Mouse (Mus musculus): ENCODE data around the gene Dctn5.
A peak's percentile ranks its signal among the peaks of the same experiment; 100 is the strongest.

DNA sequence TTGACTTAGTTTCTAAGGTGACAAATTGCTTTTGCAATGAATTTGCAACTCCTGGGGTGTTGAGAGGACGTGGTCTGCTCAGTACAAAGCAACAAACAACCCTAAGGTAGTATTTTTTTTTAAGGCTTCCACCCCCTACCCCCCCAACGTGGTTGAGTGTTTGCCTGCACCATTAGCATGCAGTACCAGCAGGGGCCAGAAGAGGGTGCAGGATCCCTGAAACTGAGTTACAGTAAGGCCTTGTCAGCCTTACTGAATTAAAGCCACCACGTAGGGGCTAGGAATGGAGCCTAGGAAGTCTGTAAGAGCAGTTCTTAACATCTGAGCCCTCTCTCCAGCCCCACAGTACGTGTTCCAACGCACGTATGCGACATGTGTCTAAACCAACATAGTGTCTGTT lies 56.6 kb downstream of the Dctn5 start:
- TF ChIP-seq CTCF (IDR thresholded peaks at IDR 0.05; ENCODE audit: low read depth) = peak; percentile 87
- no peak for TF ChIP-seq EP300 (optimal IDR thresholded peaks at IDR 0.05)

Measured in stomach, postnatal 0 days (tissue).